Mouse (Mus musculus) CD4-positive helper T cell, adult 2 months (primary cell): ENCODE data around the gene Clec3b.

Source experiments
- DNase-seq: peaks from one replicate; pipeline ENCODE4 v3.0.0-alpha.2; 2012; ENCODE audit warnings: low read depth, missing footprints, low spot score

The Clec3b gene

DNA sequence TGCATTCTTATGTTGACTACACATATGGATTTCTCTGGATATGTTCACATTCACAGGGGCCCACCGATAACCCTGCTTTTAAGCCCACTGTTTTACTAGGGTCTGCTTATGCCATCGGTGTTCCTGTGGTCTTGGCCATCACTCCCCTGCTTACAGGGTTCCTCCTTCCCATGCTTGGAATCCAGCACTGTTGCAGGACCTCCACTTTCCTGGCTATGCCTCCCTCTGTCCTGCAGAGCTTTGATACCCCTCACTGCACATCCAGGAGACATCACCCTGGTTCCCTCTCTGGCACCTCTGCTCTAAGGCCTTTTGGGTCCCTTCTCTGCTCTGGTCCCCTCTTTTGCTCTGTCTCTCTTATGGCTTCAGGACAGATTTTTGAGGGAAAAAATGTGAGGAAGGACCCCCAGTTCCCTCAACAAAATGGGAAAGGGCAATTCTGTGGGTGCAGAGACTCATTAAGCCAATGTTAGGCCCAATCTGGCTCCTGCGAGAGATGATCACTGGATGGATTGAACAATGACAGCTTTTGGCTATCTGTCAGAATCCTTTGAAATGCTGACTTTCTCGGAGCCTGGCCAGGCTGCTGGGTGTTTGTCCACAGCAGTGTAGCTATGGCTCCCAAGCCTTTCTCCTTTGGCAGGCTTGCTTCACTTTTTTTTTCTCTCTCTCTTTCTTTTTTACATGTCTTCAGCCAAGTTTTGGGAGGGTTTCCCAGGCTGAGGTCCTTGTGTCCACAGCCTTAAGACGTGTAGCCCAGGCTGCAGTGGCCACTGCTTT is at the start of gene Clec3b:
Gene Clec3b (plus strand): TSS at position 706 of the 780 bp plus-strand sequence.
- no peak for DNase-seq

DNA sequence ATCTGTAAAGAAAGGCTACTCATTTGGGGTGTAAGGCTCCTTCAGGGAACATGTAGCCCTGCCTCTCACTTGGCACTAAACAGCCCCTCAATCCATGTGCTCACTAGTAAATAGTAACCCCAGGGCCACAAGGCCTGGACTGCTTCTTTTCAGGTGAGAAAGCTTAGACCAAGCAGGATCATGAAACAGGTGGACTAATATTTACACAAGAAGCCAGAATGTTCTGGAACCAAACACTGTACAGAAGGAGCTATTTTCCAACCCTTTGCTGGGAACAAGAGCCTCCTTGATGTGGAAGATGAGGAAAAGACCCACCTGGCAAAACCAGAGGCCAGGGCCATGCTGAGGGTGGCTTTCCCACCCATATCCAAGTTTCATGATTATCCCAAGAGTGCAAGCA is 47.3 kb upstream of the Clec3b start:
- no peak for DNase-seq

GRCm38 (mm10) chr9:123104362-123104761 is 46.4 kb upstream of the Clec3b start:
- DNase-seq = no peak

GRCm38 (mm10) chr9:123107186-123107585 is 43.6 kb upstream of the Clec3b start:
- DNase-seq = no peak

- DNase-seq = no peak
These were observed 41.6 kb upstream of the Clec3b start for GRCm38 (mm10) chr9:123109188-123109587.

- peak; percentile 38 for DNase-seq
These were observed 39.0 kb upstream of the Clec3b start for GRCm38 (mm10) chr9:123111751-123112221.

- DNase-seq = peak; percentile 94
These were observed 37.8 kb upstream of the Clec3b start, which contains the start of the genes Zdhhc3 and Exosc7 for GRCm38 (mm10) chr9:123112805-123113521. Zdhhc3 (minus strand) TSS chr9:123113205. Exosc7 (plus strand) TSS chr9:123113215.

DNA sequence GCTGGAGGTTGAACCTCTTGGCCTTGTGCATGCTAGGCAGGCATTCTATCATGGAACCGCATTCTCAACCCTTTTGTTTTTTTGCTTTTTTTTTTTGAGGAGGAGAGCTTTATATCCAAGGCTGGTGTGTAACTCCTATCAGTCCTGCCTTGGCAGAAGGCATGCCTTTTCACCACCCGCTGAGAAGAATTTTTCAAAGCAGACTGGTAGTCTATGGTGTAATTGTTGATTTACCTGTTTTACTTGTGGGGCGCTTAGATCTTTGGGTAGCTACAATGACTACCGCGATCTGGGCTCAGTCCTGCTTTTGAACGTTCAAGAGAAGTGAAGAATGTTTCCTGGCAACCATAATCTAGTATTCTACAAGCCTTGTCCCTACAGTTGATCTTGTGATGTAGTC is 36.8 kb upstream of the Clec3b start:
- no peak for DNase-seq

DNA sequence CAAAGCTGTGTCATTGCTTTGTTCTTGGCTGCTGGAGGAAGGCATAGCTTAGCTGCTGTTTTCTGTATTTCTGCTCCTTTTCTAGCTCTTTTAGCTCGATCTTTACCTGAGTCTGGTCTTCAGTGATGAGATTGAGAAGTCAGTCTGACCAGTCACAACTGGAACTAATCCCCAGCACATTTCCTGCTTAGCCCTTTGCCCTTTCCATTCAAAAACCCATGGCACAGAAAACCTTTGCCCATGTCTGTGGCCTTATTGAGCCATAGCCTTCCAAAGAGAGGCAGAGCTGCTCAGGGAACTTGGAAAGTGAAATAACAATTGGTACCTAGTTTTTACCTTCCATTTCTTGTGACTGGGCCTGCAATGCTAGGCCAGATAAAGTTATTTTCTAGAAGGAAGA is 35.2 kb upstream of the Clec3b start:
- DNase-seq = no peak

GRCm38 (mm10) chr9:123123017-123123416 is 27.7 kb upstream of the Clec3b start:
- DNase-seq = no peak

DNA sequence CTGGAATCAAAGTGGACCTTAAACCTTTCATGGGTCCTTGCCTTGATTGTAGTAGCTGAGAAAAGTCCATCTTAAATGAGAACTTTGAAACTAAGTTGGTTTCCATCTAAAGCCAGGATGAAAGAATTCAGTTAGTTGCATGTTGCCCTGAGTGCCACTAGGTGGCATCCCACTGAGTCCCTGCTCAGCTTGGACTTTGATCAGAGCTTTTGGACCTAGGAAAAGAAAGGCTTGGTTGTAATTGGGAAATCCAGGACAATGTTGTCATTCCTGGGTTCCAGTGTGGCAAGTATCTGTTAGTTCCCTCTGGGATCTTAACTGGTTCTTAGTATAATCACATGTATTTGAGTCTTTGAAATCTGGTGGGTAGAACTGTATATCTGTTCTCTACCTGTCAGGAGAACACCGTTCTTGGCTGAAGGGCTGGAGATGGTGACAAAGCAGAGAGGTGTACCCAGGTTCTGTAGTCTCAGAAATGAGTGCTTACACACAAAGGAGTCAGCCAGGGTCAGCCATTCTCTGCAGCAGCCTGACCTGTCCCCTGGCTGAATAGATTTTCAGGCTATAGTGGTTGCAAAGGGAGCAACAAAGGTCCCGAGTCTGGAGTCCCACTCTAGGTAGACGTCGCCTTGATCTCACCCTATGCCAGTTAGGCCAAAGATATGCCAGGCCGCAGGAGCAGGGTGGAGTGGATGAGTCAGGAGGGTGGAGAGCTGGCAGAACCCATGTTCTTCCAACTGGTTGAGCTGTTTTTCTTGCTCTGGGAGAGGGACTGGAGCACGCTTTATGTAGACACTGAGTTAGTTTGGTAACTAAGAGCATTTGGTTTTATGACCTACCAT is 27.0 kb upstream of the Clec3b start:
- DNase-seq = peak; percentile 18

DNA sequence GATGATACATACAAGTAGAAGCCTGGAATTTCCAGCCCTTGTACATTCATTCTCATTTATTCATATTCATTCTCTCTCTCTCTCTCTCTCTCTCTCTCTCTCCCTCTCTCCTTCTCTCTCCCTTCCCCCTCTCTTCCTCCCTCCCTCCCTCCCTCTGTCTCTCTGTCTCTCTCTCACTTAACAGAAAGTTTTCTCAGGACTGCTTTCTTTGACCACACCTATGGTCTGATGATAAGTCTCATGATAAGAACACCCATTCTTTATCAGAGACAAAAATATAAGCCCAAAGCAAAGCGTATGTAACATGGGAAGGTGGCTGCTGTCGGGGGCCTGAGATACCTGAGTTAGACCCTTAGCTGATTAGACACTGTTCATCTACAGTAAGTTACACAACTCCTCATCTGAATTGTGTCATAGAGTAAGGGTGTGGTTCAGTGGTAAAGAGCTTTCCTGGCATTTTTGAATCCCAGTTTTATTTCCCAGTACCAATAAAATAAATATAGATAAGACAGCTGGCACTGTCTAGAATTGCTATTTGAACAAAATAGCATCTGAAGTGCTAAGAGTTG is 26.2 kb upstream of the Clec3b start:
- DNase-seq = no peak

DNA sequence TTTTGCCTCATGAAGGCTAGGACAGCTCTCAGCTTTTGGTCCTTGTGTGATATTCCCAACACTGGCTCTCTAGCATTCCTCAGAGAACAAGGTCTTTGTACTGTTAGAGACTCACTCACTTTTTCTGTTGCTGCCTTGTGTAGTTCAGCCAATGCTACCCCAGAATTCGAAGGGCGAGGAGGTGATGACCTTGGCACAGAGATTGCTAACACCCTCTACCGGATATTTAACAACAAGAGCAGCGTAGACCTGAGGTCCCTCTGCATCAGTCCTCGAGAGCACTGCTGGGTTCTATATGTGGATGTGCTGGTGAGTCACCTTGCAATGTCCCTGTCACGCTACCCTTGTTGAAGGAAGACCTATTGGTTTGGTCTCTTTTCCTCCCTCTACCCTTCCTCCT is 23.1 kb upstream of the Clec3b start:
- no peak for DNase-seq

- DNase-seq = no peak
These were observed 17.8 kb upstream of the Clec3b start for GRCm38 (mm10) chr9:123132994-123133393.

DNA sequence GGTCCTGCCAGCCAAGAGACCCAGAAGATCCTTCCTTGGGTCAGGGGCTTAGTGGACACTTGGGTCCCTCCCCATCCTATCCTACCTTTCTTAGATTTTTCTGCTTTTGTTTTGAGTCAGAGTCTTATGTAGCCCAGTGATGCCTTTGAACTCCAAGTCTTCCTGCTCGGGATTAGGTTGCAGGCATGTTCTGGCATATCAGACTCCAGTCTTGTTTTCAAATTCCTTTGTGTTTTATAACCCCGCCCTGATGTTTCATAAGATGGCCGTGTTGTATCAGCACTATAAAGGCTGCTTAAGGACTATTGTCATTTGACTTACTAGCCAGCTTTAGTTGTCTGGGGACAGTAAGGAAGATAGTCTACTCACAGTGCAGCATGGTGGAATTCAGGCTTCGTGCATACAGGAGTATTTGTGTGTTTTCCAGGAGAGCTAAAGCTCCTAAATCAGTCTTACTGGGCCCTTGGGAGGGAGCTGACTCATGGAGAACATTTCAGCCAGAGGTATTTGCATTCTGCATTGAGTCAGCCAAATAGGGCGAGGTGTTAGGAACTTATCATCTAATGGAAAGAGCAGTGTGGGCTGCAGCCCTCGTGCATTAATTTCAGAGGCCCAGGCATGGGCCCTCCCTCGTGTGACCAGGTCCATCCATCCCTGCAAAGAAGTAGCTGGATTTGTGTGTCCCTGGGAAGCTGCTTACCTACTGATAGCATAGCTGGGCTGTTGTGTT is 13.6 kb upstream of the Clec3b start:
- DNase-seq = no peak

DNA sequence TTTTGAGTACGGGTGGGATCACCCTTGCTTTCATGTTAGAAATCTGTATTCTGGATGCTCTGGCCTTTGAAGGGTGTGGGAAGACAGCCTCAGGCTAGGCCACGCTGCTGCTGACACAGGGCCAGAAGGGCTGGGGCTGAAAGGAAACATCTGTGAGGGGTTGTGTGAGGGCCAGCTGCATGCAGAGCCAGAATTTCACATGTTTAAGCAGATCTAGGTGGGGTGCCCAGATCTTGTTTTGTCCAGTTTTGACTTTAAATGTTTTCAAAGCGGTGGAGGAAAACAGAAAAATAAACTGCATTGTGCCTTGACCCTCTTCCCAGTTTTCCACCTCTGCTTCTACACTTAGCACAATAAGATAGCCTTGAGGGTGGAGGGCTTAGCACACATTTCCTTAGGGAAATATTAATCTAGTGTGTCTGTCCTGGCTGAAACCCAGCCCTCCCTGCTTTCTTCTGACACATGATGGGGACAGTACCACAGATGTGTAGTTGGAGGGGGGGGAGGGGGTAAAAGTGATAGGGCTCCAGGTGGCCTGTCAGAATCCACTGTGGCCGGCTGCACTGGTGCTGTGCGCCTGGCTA is 11.8 kb upstream of the Clec3b start:
- no peak for DNase-seq

DNA sequence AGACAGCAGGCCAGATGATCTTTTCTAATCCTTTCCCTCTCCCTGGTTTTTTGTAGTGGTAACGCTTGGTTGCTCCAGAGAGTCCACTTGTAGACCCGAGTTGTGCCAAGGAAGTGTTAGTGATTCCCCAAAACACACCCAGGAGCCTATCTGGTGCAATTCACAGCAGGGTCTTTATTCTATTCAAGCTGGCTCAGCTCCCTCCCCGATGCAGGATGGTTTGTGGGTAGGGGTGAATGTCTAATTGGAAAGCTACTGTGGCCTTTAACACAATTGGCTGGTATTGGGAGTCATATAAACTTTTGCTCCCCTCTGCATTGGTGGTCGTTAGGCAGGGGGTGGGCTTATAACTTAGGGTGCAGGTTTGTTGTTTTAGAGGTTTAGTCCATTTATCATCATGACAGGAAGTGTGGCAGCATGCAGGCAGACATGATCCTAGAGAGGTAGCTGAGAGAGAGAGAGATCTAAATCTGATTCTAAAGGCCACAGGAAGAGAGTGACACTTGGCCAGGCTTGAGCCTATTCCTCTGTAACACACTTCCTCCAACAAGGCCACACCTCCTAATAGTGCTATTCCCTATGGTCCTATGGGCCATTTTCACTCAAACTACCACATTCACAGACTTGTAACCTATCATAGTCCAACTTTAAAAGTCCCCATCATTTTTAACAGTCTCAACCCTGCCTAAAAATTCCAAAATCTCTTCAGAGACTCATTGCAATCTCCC is 10.7 kb upstream of the Clec3b start:
- DNase-seq = no peak

GRCm38 (mm10) chr9:123148430-123148829 is 2.3 kb upstream of the Clec3b start:
- no peak for DNase-seq

DNA sequence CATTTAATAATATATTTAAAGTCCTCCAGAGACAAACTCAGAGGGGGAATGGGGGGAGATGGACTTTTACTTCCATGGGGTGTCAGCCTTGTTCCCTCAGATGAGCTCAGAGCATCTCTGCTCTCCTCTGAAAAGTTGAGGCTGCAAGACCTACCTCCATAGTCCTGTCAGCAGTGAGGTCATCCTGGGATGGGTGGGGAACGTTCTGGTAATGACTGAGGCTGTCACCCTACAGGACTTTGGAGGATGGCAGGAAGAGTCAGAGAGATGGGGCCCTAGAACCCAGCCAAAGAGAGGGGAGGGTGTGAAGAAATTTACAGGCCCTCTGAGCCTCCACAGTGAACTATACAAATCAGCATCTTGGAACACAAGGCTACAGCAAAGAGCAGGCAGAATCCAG is 815 bp downstream of the Clec3b start:
- no peak for DNase-seq

- peak; percentile 57 for DNase-seq
These were observed 1.3 kb downstream of the Clec3b start for GRCm38 (mm10) chr9:123152026-123152425.
